Mouse (Mus musculus): ENCODE measurements at regions not wholly inside any gene's neighbourhood (a gene's known extent, or its start where the extent isn't known, plus 50 kb on each side); places are given as distances from the start of the nearest gene placed in this dataset.

DNA sequence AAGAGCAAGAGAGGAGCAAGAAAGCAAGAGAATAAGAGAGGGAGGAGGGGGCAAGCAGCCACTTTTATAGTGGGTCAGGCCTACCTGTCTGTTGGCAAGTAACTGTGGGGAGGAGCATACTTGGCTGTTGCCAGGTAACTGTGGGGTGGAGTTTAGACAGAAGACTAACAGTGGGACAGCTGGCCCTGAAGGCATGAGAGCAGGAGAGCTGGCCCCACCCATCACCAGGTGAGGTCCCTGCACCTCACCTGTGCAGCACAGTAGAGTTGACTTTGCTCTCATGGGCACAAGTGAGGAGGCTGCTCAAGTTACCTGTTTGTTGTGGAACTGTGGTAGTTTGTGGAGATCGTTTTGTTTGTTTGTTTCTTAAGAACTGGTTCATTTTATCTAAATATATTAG is 208.1 kb downstream of the Spata18 start:
- no peak for TF ChIP-seq CTCF (IDR thresholded peaks at IDR 0.05; ENCODE audit: low read depth)
- TF ChIP-seq EP300 (optimal IDR thresholded peaks at IDR 0.05) = no peak

All from stomach, postnatal 0 days (tissue).